Mouse (Mus musculus): ENCODE measurements around the gene Ptprg. TPM values are rescaled to one million over a fixed set of nuclear protein-coding genes. Genes with fewer than 3 reads are reported as not detected.
"Not testable (repeated sequence)": the region's sequence is repeated elsewhere in the genome, so short reads cannot be mapped to it uniquely, and the experiment has no call there.

The Ptprg gene
- polyA plus RNA-seq, 1 experiment from 2014 or later = 1.5 TPM

GRCm38 (mm10) chr14:11960269-11961121 lies 407.2 kb downstream of the Ptprg start:
- WGBS (ENCODE audit: insufficient replicate concordance) = 69% methylated on average over 15 of the region's 15 CpGs
- H3K27ac ChIP-seq (ENCODE audit: low read length) = no peak overlapping the region
- no peak overlapping the region for H3K4me3 ChIP-seq (ENCODE audit: low read depth, low read length)
- no peaks in the 10 kb centered on the region for H3K9me3 ChIP-seq (replicated peaks; ENCODE audit: control insufficient read depth, low read length)
- ATAC-seq (ENCODE audit: low read depth) = no peak
- no peaks in the 10 kb centered on the region for H3K27me3 ChIP-seq (ENCODE audit: control insufficient read depth, insufficient read depth, low read depth, low read length)
- no peak overlapping the region for H3K4me2 ChIP-seq (ENCODE audit: low read depth, low read length)
- no peaks in the 10 kb centered on the region for H3K36me3 ChIP-seq (ENCODE audit: control insufficient read depth, insufficient read depth)
- no peaks in the 10 kb centered on the region for H3K4me1 ChIP-seq (ENCODE audit: control insufficient read depth, low read depth, low read length)
- H3K9ac ChIP-seq (ENCODE audit: low read depth, low read length) = no peak overlapping the region

GRCm38 (mm10) chr14:11962101-11962500 lies 408.8 kb downstream of the Ptprg start:
- WGBS (ENCODE audit: insufficient replicate concordance) = 63% methylated on average over 5 of the region's 5 CpGs
- no peak overlapping the region for H3K9ac ChIP-seq (ENCODE audit: low read depth, low read length)
- no peak overlapping the region for H3K4me3 ChIP-seq (ENCODE audit: low read depth, low read length)
- no peak overlapping the region for H3K4me2 ChIP-seq (ENCODE audit: low read depth, low read length)
- no peaks in the 10 kb centered on the region for H3K4me1 ChIP-seq (ENCODE audit: control insufficient read depth, low read depth, low read length)
- H3K36me3 ChIP-seq (ENCODE audit: control insufficient read depth, insufficient read depth) = no peaks in the 10 kb centered on the region
- no peaks in the 10 kb centered on the region for H3K9me3 ChIP-seq (replicated peaks; ENCODE audit: control insufficient read depth, low read length)
- H3K27ac ChIP-seq (ENCODE audit: low read length) = no peak overlapping the region
- no peak for ATAC-seq (ENCODE audit: low read depth)
- H3K27me3 ChIP-seq (ENCODE audit: control insufficient read depth, insufficient read depth, low read depth, low read length) = no peaks in the 10 kb centered on the region

- H3K27ac ChIP-seq (ENCODE audit: low read length) = no peak overlapping the region
- H3K4me2 ChIP-seq (ENCODE audit: low read depth, low read length) = no peak overlapping the region
- no peak for ATAC-seq (ENCODE audit: low read depth)
- no peaks in the 10 kb centered on the region for H3K9me3 ChIP-seq (replicated peaks; ENCODE audit: control insufficient read depth, low read length)
- no peak overlapping the region for H3K4me3 ChIP-seq (ENCODE audit: low read depth, low read length)
- H3K27me3 ChIP-seq (ENCODE audit: control insufficient read depth, insufficient read depth, low read depth, low read length) = no peaks in the 10 kb centered on the region
- no peak overlapping the region for H3K9ac ChIP-seq (ENCODE audit: low read depth, low read length)
- no peaks in the 10 kb centered on the region for H3K36me3 ChIP-seq (ENCODE audit: control insufficient read depth, insufficient read depth)
- 65% methylated on average over 8 of the region's 8 CpGs for whole genome bisulfite sequencing (ENCODE audit: insufficient replicate concordance)
- no peaks in the 10 kb centered on the region for H3K4me1 ChIP-seq (ENCODE audit: control insufficient read depth, low read depth, low read length)
Measured at GRCm38 (mm10) chr14:11962561-11962960, 409.2 kb downstream of the Ptprg start.

GRCm38 (mm10) chr14:11963791-11964190 lies 410.5 kb downstream of the Ptprg start:
- Histone ChIP-seq H3K27ac (ENCODE audit: low read length) (no peak overlapping the region), H3K4me2 (ENCODE audit: low read depth, low read length) (no peak overlapping the region), H3K9ac (ENCODE audit: low read depth, low read length) (no peak overlapping the region), H3K4me3 (ENCODE audit: low read depth, low read length) (no peak overlapping the region), H3K4me1 (ENCODE audit: control insufficient read depth, low read depth, low read length) (no peaks in the 10 kb centered on the region), H3K36me3 (ENCODE audit: control insufficient read depth, insufficient read depth) (no peaks in the 10 kb centered on the region), H3K9me3 (replicated peaks; ENCODE audit: control insufficient read depth, low read length) (no peaks in the 10 kb centered on the region), H3K27me3 (ENCODE audit: control insufficient read depth, insufficient read depth, low read depth, low read length) (no peaks in the 10 kb centered on the region)
- 68% methylated on average over 10 of the region's 10 CpGs for WGBS (ENCODE audit: insufficient replicate concordance)
- ATAC-seq (ENCODE audit: low read depth) = no peak

- H3K9me3 ChIP-seq (replicated peaks; ENCODE audit: control insufficient read depth, low read length); H3K27me3 ChIP-seq (ENCODE audit: control insufficient read depth, insufficient read depth, low read depth, low read length); ATAC-seq (ENCODE audit: low read depth); H3K4me3 ChIP-seq (ENCODE audit: low read depth, low read length); H3K4me2 ChIP-seq (ENCODE audit: low read depth, low read length); H3K4me1 ChIP-seq (ENCODE audit: control insufficient read depth, low read depth, low read length); H3K36me3 ChIP-seq (ENCODE audit: control insufficient read depth, insufficient read depth); H3K27ac ChIP-seq (ENCODE audit: low read length); H3K9ac ChIP-seq (ENCODE audit: low read depth, low read length): not testable (repeated sequence)
- WGBS (ENCODE audit: insufficient replicate concordance) = no CpG with 5 or more reads among the region's 1 CpGs
Measured at GRCm38 (mm10) chr14:11964326-11964725, 411.0 kb downstream of the Ptprg start.

GRCm38 (mm10) chr14:11965878-11966277 lies 412.5 kb downstream of the Ptprg start:
- Histone ChIP-seq H3K9ac (ENCODE audit: low read depth, low read length) (no peak overlapping the region), H3K27ac (ENCODE audit: low read length) (no peak overlapping the region), H3K4me1 (ENCODE audit: control insufficient read depth, low read depth, low read length) (no peaks in the 10 kb centered on the region), H3K36me3 (ENCODE audit: control insufficient read depth, insufficient read depth) (no peaks in the 10 kb centered on the region), H3K27me3 (ENCODE audit: control insufficient read depth, insufficient read depth, low read depth, low read length) (no peaks in the 10 kb centered on the region), H3K9me3 (replicated peaks; ENCODE audit: control insufficient read depth, low read length) (no peaks in the 10 kb centered on the region), H3K4me3 (ENCODE audit: low read depth, low read length) (no peak overlapping the region), H3K4me2 (ENCODE audit: low read depth, low read length) (no peak overlapping the region)
- no peak for ATAC-seq (ENCODE audit: low read depth)
- WGBS (ENCODE audit: insufficient replicate concordance) = 51% methylated on average over 5 of the region's 5 CpGs

- Histone ChIP-seq H3K9ac (ENCODE audit: low read depth, low read length) (no peak overlapping the region), H3K27me3 (ENCODE audit: control insufficient read depth, insufficient read depth, low read depth, low read length) (no peaks in the 10 kb centered on the region), H3K4me3 (ENCODE audit: low read depth, low read length) (no peak overlapping the region), H3K36me3 (ENCODE audit: control insufficient read depth, insufficient read depth) (no peaks in the 10 kb centered on the region), H3K9me3 (replicated peaks; ENCODE audit: control insufficient read depth, low read length) (no peaks in the 10 kb centered on the region), H3K4me2 (ENCODE audit: low read depth, low read length) (no peak overlapping the region), H3K4me1 (ENCODE audit: control insufficient read depth, low read depth, low read length) (no peaks in the 10 kb centered on the region), H3K27ac (ENCODE audit: low read length) (no peak overlapping the region)
- no peak for ATAC-seq (ENCODE audit: low read depth)
- 56% methylated on average over 4 of the region's 4 CpGs for WGBS (ENCODE audit: insufficient replicate concordance)
Measured at GRCm38 (mm10) chr14:11981764-11982163, 428.4 kb downstream of the Ptprg start.

- no peak overlapping the region for H3K27ac ChIP-seq (ENCODE audit: low read length)
- H3K9ac ChIP-seq (ENCODE audit: low read depth, low read length) = no peak overlapping the region
- no peaks in the 10 kb centered on the region for H3K27me3 ChIP-seq (ENCODE audit: control insufficient read depth, insufficient read depth, low read depth, low read length)
- H3K4me2 ChIP-seq (ENCODE audit: low read depth, low read length) = no peak overlapping the region
- no peaks in the 10 kb centered on the region for H3K36me3 ChIP-seq (ENCODE audit: control insufficient read depth, insufficient read depth)
- no peaks in the 10 kb centered on the region for H3K4me1 ChIP-seq (ENCODE audit: control insufficient read depth, low read depth, low read length)
- H3K9me3 ChIP-seq (replicated peaks; ENCODE audit: control insufficient read depth, low read length) = no peaks in the 10 kb centered on the region
- ATAC-seq (ENCODE audit: low read depth) = no peak
- H3K4me3 ChIP-seq (ENCODE audit: low read depth, low read length) = no peak overlapping the region
- WGBS (ENCODE audit: insufficient replicate concordance) = 55% methylated on average over 9 of the region's 9 CpGs
Measured at GRCm38 (mm10) chr14:11983031-11983430, 429.7 kb downstream of the Ptprg start.

GRCm38 (mm10) chr14:11984086-11984485 lies 430.8 kb downstream of the Ptprg start:
- Histone ChIP-seq H3K27ac (ENCODE audit: low read length) (no peak overlapping the region), H3K9me3 (replicated peaks; ENCODE audit: control insufficient read depth, low read length) (no peaks in the 10 kb centered on the region), H3K27me3 (ENCODE audit: control insufficient read depth, insufficient read depth, low read depth, low read length) (no peaks in the 10 kb centered on the region), H3K36me3 (ENCODE audit: control insufficient read depth, insufficient read depth) (no peaks in the 10 kb centered on the region), H3K9ac (ENCODE audit: low read depth, low read length) (no peak overlapping the region), H3K4me2 (ENCODE audit: low read depth, low read length) (no peak overlapping the region), H3K4me3 (ENCODE audit: low read depth, low read length) (no peak overlapping the region), H3K4me1 (ENCODE audit: control insufficient read depth, low read depth, low read length) (no peaks in the 10 kb centered on the region)
- ATAC-seq (ENCODE audit: low read depth) = no peak
- WGBS (ENCODE audit: insufficient replicate concordance) = 15% methylated on average over 3 of the region's 3 CpGs
